Mouse (Mus musculus) thymus, postnatal 4 days (tissue): ENCODE results near the gene Gm21704.
"Not testable (repeated sequence)": the region's sequence is repeated elsewhere in the genome, so short reads cannot be mapped to it uniquely, and the experiment has no call there.

Source experiments
- DNase-seq: peaks from one replicate; pipeline ENCODE4 v3.0.0; 2021

Gene Gm21704

GRCm38 (mm10) chrY:3410067-3410466 lies at the start of gene Gm21704, which contains the start of gene Gm21708:
Gm21704 (minus strand) TSS chrY:3410167.
Gm21708 (minus strand) TSS chrY:3410167.
- not testable (repeated sequence) for DNase-seq

- DNase-seq: not testable (repeated sequence)
These were observed 64.7 kb downstream of the Gm21704 start, which contains the start of gene Gm21693 for GRCm38 (mm10) chrY:3345229-3345628. Gm21693 (minus strand) TSS chrY:3345329.

GRCm38 (mm10) chrY:3340661-3341060 lies 69.3 kb downstream of the Gm21704 start:
- not testable (repeated sequence) for DNase-seq
